Mouse (Mus musculus): ENCODE measurements around the gene Fbxw10. TPM values are rescaled to one million over a fixed set of nuclear protein-coding genes. Genes with fewer than 3 reads are reported as not detected.

Fbxw10 gene
- total and polyA plus RNA-seq, 3 experiments, result not detected

GRCm38 (mm10) chr11:62845730-62846129, 1.1 kb upstream of the Fbxw10 start:
- H3K4me3 ChIP-seq (ENCODE audit: control insufficient read depth in 1 of 2, insufficient read depth in 1 of 2, low read depth in 2 of 2, low read length in 2 of 2), result no peak overlapping the region
- no peak overlapping the region for H3K27ac ChIP-seq (ENCODE audit: control insufficient read depth, low read depth, low read length)
- no peak overlapping the region for H3K9ac ChIP-seq (ENCODE audit: control insufficient read depth, low read depth, low read length, poor library complexity, severe bottlenecking)
- no peaks in the 10 kb centered on the region for H3K36me3 ChIP-seq (ENCODE audit: control insufficient read depth in 1 of 2, insufficient read depth in 2 of 2, low read length in 2 of 2)
- H3K79me2 ChIP-seq (ENCODE audit: control insufficient read depth, insufficient read depth, low read length, poor library complexity), result no peaks in the 10 kb centered on the region
- no peaks in the 10 kb centered on the region for H3K4me1 ChIP-seq (ENCODE audit: control insufficient read depth in 1 of 2, insufficient read depth in 2 of 2, low read length in 2 of 2)
- H3K27me3 ChIP-seq (ENCODE audit: control insufficient read depth in 1 of 2, insufficient read depth in 2 of 2, low read length in 2 of 2), result peaks cover 0 to 4% of the 10 kb centered on the region in 2 experiments; a peak in 2 of 4 replicates
- no peak for TF ChIP-seq MEF2A (IDR thresholded peaks at IDR 0.05; ENCODE audit: extremely low read depth, insufficient replicate concordance, low read depth, low read length, poor library complexity, severe bottlenecking)
- no peak for TF ChIP-seq ELF1 (IDR thresholded peaks at IDR 0.05; ENCODE audit: low read depth, low read length)
- TF ChIP-seq NELFE (IDR thresholded peaks at IDR 0.05; ENCODE audit: low read depth, low read length), result no peak
- no peak for TF ChIP-seq CTCF (IDR thresholded peaks at IDR 0.05 in 2 of 3, conservative IDR thresholded peaks at IDR 0.05 in 1 of 3; ENCODE audit: control insufficient read depth in 1 of 3, insufficient read depth in 1 of 3, low read depth in 2 of 3, low read length in 3 of 3, poor library complexity in 1 of 3, severe bottlenecking in 1 of 3)
- no peak for TF ChIP-seq ZKSCAN1 (IDR thresholded peaks at IDR 0.05; ENCODE audit: low read depth, low read length)
- no peaks in the 10 kb centered on the region for H3K9me3 ChIP-seq (replicated peaks; ENCODE audit: insufficient read depth, low read length)
- DNase-seq (ENCODE audit: low read depth, low spot score), result no peak

- DNase-seq (ENCODE audit: low read depth, low spot score), result no peak
- H3K4me1 ChIP-seq (ENCODE audit: control insufficient read depth in 1 of 2, insufficient read depth in 2 of 2, low read length in 2 of 2), result no peaks in the 10 kb centered on the region
- peaks cover 1 to 6% of the 10 kb centered on the region in 2 experiments; a peak in 2 of 4 replicates for H3K27me3 ChIP-seq (ENCODE audit: control insufficient read depth in 1 of 2, insufficient read depth in 2 of 2, low read length in 2 of 2)
- H3K4me3 ChIP-seq (ENCODE audit: control insufficient read depth in 1 of 2, insufficient read depth in 1 of 2, low read depth in 2 of 2, low read length in 2 of 2), result no peak overlapping the region
- no peak for TF ChIP-seq GATA1 (IDR thresholded peaks at IDR 0.05; ENCODE audit: low read depth, low read length)
- TF ChIP-seq MYB (IDR thresholded peaks at IDR 0.05; ENCODE audit: low read depth, low read length), result no peak
- TF ChIP-seq USF1 (IDR thresholded peaks at IDR 0.05; ENCODE audit: low read depth, low read length), result no peak
- no peak for TF ChIP-seq NELFE (IDR thresholded peaks at IDR 0.05; ENCODE audit: low read depth, low read length)
- no peak for TF ChIP-seq KAT2A (conservative IDR thresholded peaks at IDR 0.05; ENCODE audit: low read depth, low read length)
- TF ChIP-seq NRF1 (IDR thresholded peaks at IDR 0.05; ENCODE audit: insufficient read depth, low read depth, low read length, poor library complexity, severe bottlenecking), result no peak
- TF ChIP-seq ETS1 (IDR thresholded peaks at IDR 0.05; ENCODE audit: low read depth, low read length), result no peak
- no peak for TF ChIP-seq CHD1 (IDR thresholded peaks at IDR 0.05; ENCODE audit: low read depth, low read length)
- TF ChIP-seq TBP (IDR thresholded peaks at IDR 0.05; ENCODE audit: low read depth, low read length), result no peak
- no peak for TF ChIP-seq RCOR1 (IDR thresholded peaks at IDR 0.05; ENCODE audit: low read depth, low read length)
- no peak for TF ChIP-seq MXI1 (IDR thresholded peaks at IDR 0.05; ENCODE audit: low read depth, low read length)
- no peak for TF ChIP-seq MEF2A (IDR thresholded peaks at IDR 0.05; ENCODE audit: extremely low read depth, insufficient replicate concordance, low read depth, low read length, poor library complexity, severe bottlenecking)
- no peak for TF ChIP-seq UBTF (IDR thresholded peaks at IDR 0.05; ENCODE audit: borderline replicate concordance, insufficient read depth, low read depth, low read length)
- TF ChIP-seq MAFK (IDR thresholded peaks at IDR 0.05; ENCODE audit: borderline replicate concordance, low read depth, low read length), result no peak
- no peak for TF ChIP-seq SIN3A (IDR thresholded peaks at IDR 0.05; ENCODE audit: low read length)
- TF ChIP-seq CTCF (IDR thresholded peaks at IDR 0.05 in 2 of 3, conservative IDR thresholded peaks at IDR 0.05 in 1 of 3; ENCODE audit: control insufficient read depth in 1 of 3, insufficient read depth in 1 of 3, low read depth in 2 of 3, low read length in 3 of 3, poor library complexity in 1 of 3, severe bottlenecking in 1 of 3), result no peak
- no peak for TF ChIP-seq MYC (IDR thresholded peaks at IDR 0.05; ENCODE audit: low read depth, low read length)
- TF ChIP-seq POLR2AphosphoS5 (IDR thresholded peaks at IDR 0.05; ENCODE audit: borderline replicate concordance, low read depth, low read length), result no peak
- H3K79me2 ChIP-seq (ENCODE audit: control insufficient read depth, insufficient read depth, low read length, poor library complexity), result no peaks in the 10 kb centered on the region
- no peak overlapping the region for H3K9ac ChIP-seq (ENCODE audit: control insufficient read depth, low read depth, low read length, poor library complexity, severe bottlenecking)
- H3K36me3 ChIP-seq (ENCODE audit: control insufficient read depth in 1 of 2, insufficient read depth in 2 of 2, low read length in 2 of 2), result no peaks in the 10 kb centered on the region
- H3K27ac ChIP-seq (ENCODE audit: control insufficient read depth, low read depth, low read length), result no peak overlapping the region
- H3K9me3 ChIP-seq (replicated peaks; ENCODE audit: insufficient read depth, low read length), result no peaks in the 10 kb centered on the region
Measured at GRCm38 (mm10) chr11:62847655-62848191, 854 bp downstream of the Fbxw10 start.

Data from MEL (cell line).